Mouse (Mus musculus) intestine, embryonic 16.5 days (tissue): Measurements from ENCODE around the gene Cacna1c. TPM values are rescaled to one million over a fixed set of nuclear protein-coding genes. Genes with fewer than 3 reads are reported as not detected.

Source experiments
- ATAC-seq: fragments of 200-750 bp; cut with Nextera tagmentation; 2 replicates; pipeline ENCODE4 v1.8.0; 2017; ENCODE audit warnings: moderate TSS enrichment, moderate library complexity
- H3K27ac ChIP-seq: fragments of 300-500 bp; sonication (generic); 2 replicates; pipeline ENCODE4 v1.5.1; 2014; ENCODE audit warnings: mild to moderate bottlenecking, low read length
- H3K27me3 ChIP-seq: fragments of 300-500 bp; sonication (generic); replicated peaks from 2 replicates; pipeline ENCODE4 v1.6.1; 2014; ENCODE audit warnings: low read length, control low read depth, mixed read lengths; ENCODE audit not compliant: control insufficient read depth, insufficient read depth
- H3K36me3 ChIP-seq: fragments of 300-500 bp; sonication (generic); 2 replicates; pipeline ENCODE4 v1.6.1; 2014; ENCODE audit warnings: low read length, control low read depth; ENCODE audit not compliant: control insufficient read depth, insufficient read depth
- H3K4me1 ChIP-seq: fragments of 300-500 bp; sonication (generic); 2 replicates; pipeline ENCODE4 v1.6.1; 2014; ENCODE audit warnings: low read length, control low read depth, mixed read lengths; ENCODE audit not compliant: control insufficient read depth, insufficient read depth
- H3K4me2 ChIP-seq: fragments of 300-500 bp; sonication (generic); 2 replicates; pipeline ENCODE4 v1.6.1; 2014; ENCODE audit warnings: low read depth, low read length, control low read depth
- H3K4me3 ChIP-seq: fragments of 300-500 bp; sonication (generic); 2 replicates; pipeline ENCODE4 v1.5.1; 2014; ENCODE audit warnings: mild to moderate bottlenecking, low read length
- H3K9ac ChIP-seq: fragments of 300-500 bp; sonication (generic); 2 replicates; pipeline ENCODE4 v1.6.1; 2014; ENCODE audit warnings: low read depth, low read length
- H3K9me3 ChIP-seq: fragments of 300-500 bp; sonication (generic); 2 replicates; pipeline ENCODE4 v1.6.1; 2016; ENCODE audit warnings: low read length, control low read depth; ENCODE audit not compliant: control insufficient read depth
- WGBS: fragments of 180-500 bp; shearing (Covaris S2); extraction: QIAGEN DNeasy Blood & Tissue Kit; methylation state at CpG from one replicate; pipeline ENCODE4 v1.1.7; 2014; 5-methylcytosine and 5-hydroxymethylcytosine counted together
- polyA plus RNA-seq: library from polyadenylated mRNA; unstranded; fragments of >200 nt; fragmentation: Nextera tagmentation; extraction: Ambion mirVana; gene quantifications from 2 replicates; pipeline ENCODE4 v1.2.1, GENCODE M21; 2015

Cacna1c gene
- polyA plus RNA-seq, 1 experiment from 2014 or later: 1.8 TPM

GRCm38 (mm10) chr6:119079626-119080025 lies 116.6 kb downstream of the Cacna1c start:
- no peaks in the 10 kb centered on the region for H3K9me3 ChIP-seq
- no peak overlapping the region for H3K9ac ChIP-seq
- H3K36me3 ChIP-seq: no peaks in the 10 kb centered on the region
- H3K27me3 ChIP-seq: no peaks in the 10 kb centered on the region
- H3K4me1 ChIP-seq: no peaks in the 10 kb centered on the region
- no peak for ATAC-seq
- no peak overlapping the region for H3K4me2 ChIP-seq
- 67% methylated on average over 8 of the region's 8 CpGs for WGBS
- no peak overlapping the region for H3K4me3 ChIP-seq
- H3K27ac ChIP-seq: no peak overlapping the region

DNA sequence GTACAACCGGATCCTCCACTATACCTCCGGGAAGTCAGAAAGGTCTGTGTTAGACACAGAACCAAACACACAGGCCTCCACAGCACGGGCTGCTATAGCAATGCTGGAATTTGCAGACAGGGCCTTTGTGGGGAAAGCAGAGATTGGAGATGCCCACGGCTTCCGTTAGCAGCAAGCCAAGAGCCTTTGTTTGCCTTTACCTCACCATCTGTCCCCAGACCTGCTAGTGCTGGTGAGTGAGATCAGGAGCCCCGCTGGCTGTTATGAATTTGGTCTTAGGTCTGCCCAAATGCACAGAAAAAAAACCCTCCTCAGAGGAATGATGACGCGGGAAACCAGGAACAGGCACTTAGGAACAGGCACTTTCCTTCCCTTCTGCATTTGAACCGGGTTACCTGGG lies 117.3 kb downstream of the Cacna1c start:
- WGBS: 60% methylated on average over 9 of the region's 9 CpGs
- Histone ChIP-seq H3K27me3 (no peaks in the 10 kb centered on the region), H3K9me3 (no peaks in the 10 kb centered on the region), H3K36me3 (no peaks in the 10 kb centered on the region), H3K4me1 (no peaks in the 10 kb centered on the region), H3K4me3 (no peak overlapping the region), H3K9ac (no peak overlapping the region), H3K27ac (no peak overlapping the region), H3K4me2 (no peak overlapping the region)
- ATAC-seq: no peak

GRCm38 (mm10) chr6:119077231-119077630 lies 119.0 kb downstream of the Cacna1c start:
- no peak for ATAC-seq
- H3K27ac ChIP-seq: no peak overlapping the region
- no peak overlapping the region for H3K4me3 ChIP-seq
- 92% methylated on average over 6 of the region's 6 CpGs for WGBS
- no peak overlapping the region for H3K4me2 ChIP-seq
- H3K9me3 ChIP-seq: no peaks in the 10 kb centered on the region
- no peaks in the 10 kb centered on the region for H3K4me1 ChIP-seq
- H3K36me3 ChIP-seq: no peaks in the 10 kb centered on the region
- no peak overlapping the region for H3K9ac ChIP-seq
- no peaks in the 10 kb centered on the region for H3K27me3 ChIP-seq

DNA sequence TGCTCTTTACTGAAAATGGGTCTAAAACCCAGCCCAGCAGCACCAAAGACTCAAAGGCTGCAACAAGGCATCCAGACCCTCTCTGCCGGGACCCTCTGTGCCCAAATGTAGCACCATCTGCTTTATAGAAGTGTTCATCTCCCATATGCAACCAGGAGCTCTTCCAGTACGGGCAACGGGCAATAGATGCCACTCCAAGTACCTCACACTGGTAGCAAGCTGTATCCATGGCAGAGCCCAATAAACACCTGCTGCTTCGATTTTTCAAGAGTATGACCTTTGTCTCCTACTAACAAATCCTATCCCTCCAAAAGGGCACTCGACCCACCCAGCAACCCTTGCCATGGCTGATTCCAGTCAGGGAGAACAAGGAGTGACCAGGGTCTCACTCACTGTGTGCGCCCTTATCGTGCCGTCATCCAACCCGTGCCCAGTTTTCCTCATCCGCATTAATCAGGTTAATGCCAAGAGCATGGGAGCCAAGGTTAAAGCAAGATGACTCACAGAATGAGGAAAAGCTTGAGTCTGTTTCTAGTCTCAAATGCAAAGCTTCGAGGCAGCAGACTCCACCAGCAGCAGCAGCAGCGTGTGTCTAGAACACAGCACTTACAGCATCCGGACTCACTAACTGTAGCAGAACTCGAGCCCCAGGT lies 122.7 kb downstream of the Cacna1c start:
- no peaks in the 10 kb centered on the region for H3K9me3 ChIP-seq
- 90% methylated on average over 14 of the region's 14 CpGs for WGBS
- ATAC-seq: no peak

GRCm38 (mm10) chr6:119072772-119073171 lies 123.4 kb downstream of the Cacna1c start:
- Histone ChIP-seq H3K4me1 (no peaks in the 10 kb centered on the region), H3K27ac (no peak overlapping the region), H3K36me3 (no peaks in the 10 kb centered on the region), H3K27me3 (no peaks in the 10 kb centered on the region), H3K4me2 (no peak overlapping the region), H3K9ac (no peak overlapping the region), H3K4me3 (no peak overlapping the region), H3K9me3 (no peaks in the 10 kb centered on the region)
- WGBS: 61% methylated on average over 7 of the region's 7 CpGs
- ATAC-seq: no peak

More for the DNA sequence above, 122.7 kb downstream of the Cacna1c start:
- Histone ChIP-seq H3K4me3 (no peak overlapping the region), H3K27me3 (no peaks in the 10 kb centered on the region), H3K4me2 (no peak overlapping the region), H3K4me1 (no peaks in the 10 kb centered on the region), H3K9ac (no peak overlapping the region), H3K27ac (no peak overlapping the region), H3K36me3 (no peaks in the 10 kb centered on the region)

DNA sequence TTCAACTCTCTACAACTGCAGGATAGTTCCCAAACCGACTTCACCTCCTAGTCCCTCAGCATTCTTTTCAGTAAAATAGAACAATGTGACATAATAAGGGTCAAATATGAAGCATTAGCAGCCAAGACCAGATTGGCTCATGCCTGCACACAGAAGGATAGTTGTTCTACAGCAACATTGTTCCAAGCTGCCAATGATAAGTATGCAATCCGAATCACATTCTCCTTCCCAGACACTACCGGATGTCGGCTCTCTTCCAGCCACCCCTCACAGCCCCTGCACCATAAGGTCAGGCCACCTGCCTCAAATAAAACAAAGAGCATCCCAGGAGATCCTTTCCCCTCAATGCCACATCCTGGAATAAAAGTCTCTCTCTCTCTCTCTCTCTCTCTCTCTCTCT lies 125.4 kb downstream of the Cacna1c start:
- no peaks in the 10 kb centered on the region for H3K36me3 ChIP-seq
- ATAC-seq: no peak
- H3K27ac ChIP-seq: no peak overlapping the region
- no peaks in the 10 kb centered on the region for H3K27me3 ChIP-seq
- 68% methylated on average over 4 of the region's 4 CpGs for WGBS
- H3K4me3 ChIP-seq: no peak overlapping the region
- H3K9me3 ChIP-seq: no peaks in the 10 kb centered on the region
- no peaks in the 10 kb centered on the region for H3K4me1 ChIP-seq
- no peak overlapping the region for H3K9ac ChIP-seq
- H3K4me2 ChIP-seq: no peak overlapping the region

GRCm38 (mm10) chr6:119070351-119070750 lies 125.9 kb downstream of the Cacna1c start:
- 82% methylated on average over 3 of the region's 3 CpGs for WGBS

GRCm38 (mm10) chr6:119069145-119069544 lies 127.1 kb downstream of the Cacna1c start:
- no peaks in the 10 kb centered on the region for H3K9me3 ChIP-seq
- H3K36me3 ChIP-seq: no peaks in the 10 kb centered on the region
- no peaks in the 10 kb centered on the region for H3K27me3 ChIP-seq
- no peak overlapping the region for H3K4me3 ChIP-seq
- H3K4me2 ChIP-seq: no peak overlapping the region
- H3K9ac ChIP-seq: no peak overlapping the region
- no peak for ATAC-seq
- H3K27ac ChIP-seq: no peak overlapping the region
- 78% methylated on average over 5 of the region's 5 CpGs for WGBS
- no peaks in the 10 kb centered on the region for H3K4me1 ChIP-seq

More at GRCm38 (mm10) chr6:119070351-119070750, 125.9 kb downstream of the Cacna1c start:
- Histone ChIP-seq H3K4me1 (no peaks in the 10 kb centered on the region), H3K27me3 (no peaks in the 10 kb centered on the region), H3K27ac (no peak overlapping the region), H3K9ac (no peak overlapping the region), H3K9me3 (no peaks in the 10 kb centered on the region), H3K4me3 (no peak overlapping the region), H3K36me3 (no peaks in the 10 kb centered on the region), H3K4me2 (no peak overlapping the region)
- no peak for ATAC-seq

DNA sequence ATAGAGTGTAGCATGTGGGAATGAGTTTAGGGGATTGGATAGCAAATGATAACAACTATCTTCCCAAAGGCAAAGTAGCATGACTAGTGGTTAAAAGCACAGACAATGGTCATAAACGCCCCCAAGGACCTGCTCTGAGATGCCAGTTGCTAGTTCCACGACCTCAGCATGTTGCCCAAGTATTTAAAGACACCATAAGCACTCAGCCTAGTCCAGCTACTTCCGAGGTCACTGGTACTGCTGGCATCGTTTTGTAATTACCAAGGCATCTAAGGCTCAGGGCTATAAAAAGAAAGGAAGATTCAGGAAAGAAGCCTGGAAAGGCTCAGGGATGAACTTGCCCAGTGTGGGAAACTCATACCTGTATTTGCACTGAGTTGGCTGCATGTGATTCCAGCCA lies 127.6 kb downstream of the Cacna1c start:
- Histone ChIP-seq H3K9me3 (no peaks in the 10 kb centered on the region), H3K4me1 (no peaks in the 10 kb centered on the region), H3K27me3 (no peaks in the 10 kb centered on the region), H3K36me3 (no peaks in the 10 kb centered on the region), H3K4me2 (no peak overlapping the region), H3K9ac (no peak overlapping the region), H3K27ac (no peak overlapping the region), H3K4me3 (no peak overlapping the region)
- ATAC-seq: no peak
- 72% methylated on average over 4 of the region's 4 CpGs for WGBS

DNA sequence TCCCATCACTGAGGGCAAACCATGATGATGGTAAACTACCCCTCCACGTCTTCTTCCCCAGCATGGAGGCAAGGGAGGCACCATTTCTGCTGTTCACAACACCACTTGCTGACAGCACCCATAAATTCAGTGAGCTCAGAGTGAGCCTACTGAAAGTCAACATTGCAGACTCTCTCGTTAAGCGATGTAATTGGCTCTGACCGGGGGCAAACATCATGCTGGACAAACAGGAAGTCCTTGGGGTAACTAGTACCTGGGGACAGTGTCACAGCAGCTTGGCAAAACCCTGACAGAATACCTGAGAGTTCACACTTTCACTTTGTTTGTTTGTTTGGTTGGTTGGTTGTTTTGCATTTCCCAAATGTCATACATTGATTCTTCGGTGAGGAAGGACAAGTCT lies 131.3 kb downstream of the Cacna1c start:
- WGBS: 62% methylated on average over 5 of the region's 5 CpGs
- no peak overlapping the region for H3K27ac ChIP-seq
- H3K9ac ChIP-seq: no peak overlapping the region
- H3K4me1 ChIP-seq: no peaks in the 10 kb centered on the region
- H3K9me3 ChIP-seq: no peaks in the 10 kb centered on the region
- no peak overlapping the region for H3K4me2 ChIP-seq
- no peaks in the 10 kb centered on the region; the same call in 1 of the 2 replicates for H3K27me3 ChIP-seq
- no peak for ATAC-seq
- H3K4me3 ChIP-seq: no peak overlapping the region
- H3K36me3 ChIP-seq: no peaks in the 10 kb centered on the region
